Mouse (Mus musculus) liver, embryonic 12.5 days (tissue): Measurements from ENCODE around the gene Olfr1058. TPM values are rescaled to one million over a fixed set of nuclear protein-coding genes. Genes with fewer than 3 reads are reported as not detected.

Experiments used
- polyA plus RNA-seq: library from polyadenylated mRNA; unstranded; fragments of >200 nt; fragmentation: Nextera tagmentation; extraction: Ambion mirVana; gene quantifications from 2 replicates; pipeline ENCODE4 v1.2.1, GENCODE M21; 2016

The Olfr1058 gene
- polyA plus RNA-seq, 1 experiment from 2014 or later = not detected

Other genes with a start within 250 kb of the Olfr1058 start
- gene Olfr1040, start 241.8 kb downstream of the Olfr1058 start, polyA plus RNA-seq = not detected in 2 replicates
- not detected in 2 replicates for gene Olfr1042, start 226.7 kb downstream of the Olfr1058 start, polyA plus RNA-seq
- not detected in 2 replicates for gene Olfr1043, start 221.0 kb downstream of the Olfr1058 start, polyA plus RNA-seq
- gene Olfr1044, start 210.7 kb downstream of the Olfr1058 start, polyA plus RNA-seq = not detected in 2 replicates
- not detected in 2 replicates for gene Olfr52, start 202.9 kb downstream of the Olfr1058 start, polyA plus RNA-seq
- gene Olfr1045, start 185.6 kb downstream of the Olfr1058 start, polyA plus RNA-seq = not detected in 2 replicates
- not detected in 2 replicates for gene Olfr1046, start 169.2 kb downstream of the Olfr1058 start, polyA plus RNA-seq
- gene Olfr1047, start 157.2 kb downstream of the Olfr1058 start, polyA plus RNA-seq = not detected in 2 replicates
- not detected in 2 replicates for gene Olfr1048, start 148.3 kb downstream of the Olfr1058 start, polyA plus RNA-seq
- gene Olfr1049, start 130.2 kb downstream of the Olfr1058 start, polyA plus RNA-seq = not detected in 2 replicates
- gene Olfr1051, start 109.5 kb downstream of the Olfr1058 start, polyA plus RNA-seq = not detected in 2 replicates
- gene Olfr1052, start 96.1 kb downstream of the Olfr1058 start, polyA plus RNA-seq = not detected in 2 replicates
- gene Olfr1053, start 73.3 kb downstream of the Olfr1058 start, polyA plus RNA-seq = not detected in 2 replicates
- gene Olfr1054, start 53.1 kb downstream of the Olfr1058 start, polyA plus RNA-seq = not detected in 2 replicates
- not detected in 2 replicates for gene Olfr1055, start 38.3 kb downstream of the Olfr1058 start, polyA plus RNA-seq
- gene Olfr1056, start 26.1 kb downstream of the Olfr1058 start, polyA plus RNA-seq = not detected in 2 replicates
- gene Olfr1057, start 10.2 kb downstream of the Olfr1058 start, polyA plus RNA-seq = not detected in 2 replicates
- gene Olfr1061, start 25.5 kb upstream of the Olfr1058 start, polyA plus RNA-seq = not detected in 2 replicates
- not detected in 2 replicates for gene Olfr1062, start 38.2 kb upstream of the Olfr1058 start, polyA plus RNA-seq
- gene Olfr1065, start 62.0 kb upstream of the Olfr1058 start, polyA plus RNA-seq = not detected in 2 replicates
- gene Olfr1066, start 67.7 kb upstream of the Olfr1058 start, polyA plus RNA-seq = not detected in 2 replicates
- not detected in 2 replicates for gene Olfr228, start 98.8 kb upstream of the Olfr1058 start, polyA plus RNA-seq
- gene Olfr1076, start 119.9 kb upstream of the Olfr1058 start, polyA plus RNA-seq = not detected in 2 replicates
- gene Olfr1079, start 153.9 kb upstream of the Olfr1058 start, polyA plus RNA-seq = not detected in 2 replicates
- not detected in 2 replicates for gene Olfr1080, start 169.7 kb upstream of the Olfr1058 start, polyA plus RNA-seq
- not detected in 2 replicates for gene Olfr1082, start 210.4 kb upstream of the Olfr1058 start, polyA plus RNA-seq